In the genomic region with DNA sequence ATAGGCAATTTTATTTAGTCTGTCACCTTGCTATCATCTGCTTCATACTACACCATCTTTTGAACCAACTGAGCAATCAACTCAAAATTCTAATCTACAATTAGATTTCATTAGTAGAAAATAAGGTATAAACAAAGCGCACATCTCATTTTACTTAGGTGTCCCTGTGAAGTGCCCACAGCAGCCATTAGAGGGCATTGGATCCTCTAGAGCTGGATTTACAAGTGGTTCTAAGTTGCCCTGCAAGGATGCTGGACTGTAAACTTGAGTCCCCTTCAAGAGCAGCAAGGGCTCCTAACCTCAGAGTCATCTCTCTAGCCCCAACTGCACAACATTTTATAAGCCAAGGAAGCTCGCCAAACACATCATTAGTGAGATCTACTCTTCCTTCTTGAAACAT, we compare ENCODE assay signal across 21 mouse cellular contexts.
A peak's percentile ranks its signal among the peaks of the same experiment; 100 is the strongest.
DNase-seq lines count a peak whose midpoint lies in the region; ATAC-seq and TF ChIP-seq lines count a peak whose summit lies in the region.
"Had no signal": no experiment of that assay in that cellular context is flagged by ENCODE, and none has a peak within 500 bp of the region (broad histone marks: within the 10 kb centered on the region; RNA-seq: fewer than 3 reads in every experiment).

No protein-coding gene starts in this region.

- no peak overlapping the region for H3K9ac ChIP-seq in forebrain, postnatal 0 days
- H3K9ac ChIP-seq in lung, embryonic 14.5 days: no peak overlapping the region
- H3K9ac ChIP-seq: hindbrain, embryonic 12.5 days; kidney, embryonic 15.5 days; liver, embryonic 13.5 days; neural tube, embryonic 15.5 days had no signal

- no peak for DNase-seq in forebrain, postnatal 0 days
- no peak for DNase-seq in forebrain, embryonic 10.5 days (ENCODE audit: extremely low spot score, low spot score)
- peak; percentile 8 for DNase-seq in kidney, adult 2 months
- DNase-seq in kidney, postnatal 25 days: no peak
- DNase-seq in lung, embryonic 14.5 days: peak; percentile 27
- DNase-seq in lung, postnatal 4 days: no peak
- peak; percentile 31 for DNase-seq in brain, adult 2 months (ENCODE audit: low read depth, low spot score)
- no peak for DNase-seq in spleen, adult 18-20 months
- DNase-seq: adrenal gland, adult 8-10 months; cerebellum, adult 2 months; cerebellum, postnatal 25 days; liver, embryonic 13.5 days; lung, adult 2 months; right cerebral cortex, adult 18-20 months; thymus, adult 2 months had no signal

- H3K4me2 ChIP-seq in forebrain, postnatal 0 days (ENCODE audit: low read depth): no peak overlapping the region
- H3K4me2 ChIP-seq in lung, embryonic 14.5 days: no peak overlapping the region
- H3K4me2 ChIP-seq: hindbrain, embryonic 12.5 days; kidney, embryonic 15.5 days; liver, embryonic 13.5 days; neural tube, embryonic 15.5 days had no signal

- TF ChIP-seq POLR2A in kidney, adult 2 months (IDR thresholded peaks at IDR 0.05; ENCODE audit: low read depth, low read length): no peak

- H3K9me3 ChIP-seq in forebrain, postnatal 0 days (ENCODE audit: low read length): no peaks in the 10 kb centered on the region
- no peaks in the 10 kb centered on the region for H3K9me3 ChIP-seq in forebrain, embryonic 10.5 days
- no peaks in the 10 kb centered on the region for H3K9me3 ChIP-seq in lung, embryonic 14.5 days (ENCODE audit: low read depth, low read length)
- H3K9me3 ChIP-seq: hindbrain, embryonic 12.5 days; kidney, embryonic 15.5 days; liver, embryonic 13.5 days; midbrain, embryonic 10.5 days; neural tube, embryonic 15.5 days had no signal

- H3K4me1 ChIP-seq in forebrain, postnatal 0 days (ENCODE audit: insufficient read depth): no peaks in the 10 kb centered on the region
- H3K4me1 ChIP-seq in forebrain, embryonic 10.5 days: no peaks in the 10 kb centered on the region
- H3K4me1 ChIP-seq in kidney, adult 2 months (ENCODE audit: control insufficient read depth, insufficient read depth, low read length): no peaks in the 10 kb centered on the region
- no peaks in the 10 kb centered on the region for H3K4me1 ChIP-seq in lung, embryonic 14.5 days (ENCODE audit: insufficient read depth)
- H3K4me1 ChIP-seq: hindbrain, embryonic 12.5 days; kidney, embryonic 15.5 days; liver, embryonic 13.5 days; midbrain, embryonic 10.5 days; neural tube, embryonic 15.5 days had no signal

- no peaks in the 10 kb centered on the region for H3K36me3 ChIP-seq in forebrain, postnatal 0 days (ENCODE audit: insufficient read depth)
- H3K36me3 ChIP-seq in forebrain, embryonic 10.5 days (replicated peaks): no peaks in the 10 kb centered on the region
- no peaks in the 10 kb centered on the region for H3K36me3 ChIP-seq in kidney, adult 2 months (ENCODE audit: control insufficient read depth, insufficient read depth, low read length)
- 0 out of 2 replicates have a peak, but pooled peaks cover 2% of the 10 kb centered on the region for H3K36me3 ChIP-seq in lung, embryonic 14.5 days (ENCODE audit: insufficient read depth)
- H3K36me3 ChIP-seq: hindbrain, embryonic 12.5 days; kidney, embryonic 15.5 days; liver, embryonic 13.5 days; midbrain, embryonic 10.5 days; neural tube, embryonic 15.5 days had no signal

- ATAC-seq in forebrain, postnatal 0 days: no peak
- ATAC-seq in lung, embryonic 14.5 days (ENCODE audit: insufficient read depth): no peak
- ATAC-seq: inflammation-experienced regulatory T-cells, adult 6 months had no signal

- 85% methylated on average over 2 of the region's 2 CpGs for WGBS in forebrain, postnatal 0 days
- 92% methylated on average over 2 of the region's 2 CpGs for WGBS in forebrain, embryonic 10.5 days
- WGBS in kidney, adult 2 months: 78% methylated on average over 2 of the region's 2 CpGs
- WGBS in lung, embryonic 14.5 days: 76% methylated on average over 2 of the region's 2 CpGs

- H3K27me3 ChIP-seq in forebrain, postnatal 0 days (ENCODE audit: insufficient read depth, low read length): no peaks in the 10 kb centered on the region
- H3K27me3 ChIP-seq in forebrain, embryonic 10.5 days (ENCODE audit: poor library complexity, severe bottlenecking): no peaks in the 10 kb centered on the region
- H3K27me3 ChIP-seq in kidney, adult 2 months (replicated peaks; ENCODE audit: control insufficient read depth, insufficient read depth, low read length): no peaks in the 10 kb centered on the region
- no peaks in the 10 kb centered on the region for H3K27me3 ChIP-seq in lung, embryonic 14.5 days (ENCODE audit: insufficient read depth, low read length)
- H3K27me3 ChIP-seq: hindbrain, embryonic 12.5 days; kidney, embryonic 15.5 days; liver, embryonic 13.5 days; neural tube, embryonic 15.5 days had no signal

- no peak overlapping the region for H3K27ac ChIP-seq in forebrain, postnatal 0 days (ENCODE audit: low read depth, low read length)
- H3K27ac ChIP-seq in forebrain, embryonic 10.5 days: no peak overlapping the region
- no peak overlapping the region for H3K27ac ChIP-seq in kidney, adult 2 months (ENCODE audit: insufficient read depth, low read depth, low read length)
- no peak overlapping the region for H3K27ac ChIP-seq in lung, embryonic 14.5 days (ENCODE audit: low read depth)
- H3K27ac ChIP-seq: hindbrain, embryonic 12.5 days; liver, embryonic 13.5 days; macrophage; midbrain, embryonic 10.5 days; neural tube, embryonic 15.5 days had no signal

- TF ChIP-seq CTCF in forebrain, postnatal 0 days (IDR thresholded peaks at IDR 0.05; ENCODE audit: low read depth): 0 out of 2 replicates have a peak, but pooled peaks have one; percentile 18
- TF ChIP-seq CTCF in kidney, adult 2 months (conservative IDR thresholded peaks at IDR 0.05; ENCODE audit: insufficient read depth, insufficient read length, low read depth, low read length): no peak
- TF ChIP-seq CTCF in lung, embryonic 14.5 days (IDR thresholded peaks at IDR 0.05; ENCODE audit: low read depth): peak; percentile 23; the same call in 1 of the 2 replicates

- no peak overlapping the region for H3K4me3 ChIP-seq in forebrain, postnatal 0 days (ENCODE audit: low read depth, low read length)
- H3K4me3 ChIP-seq in forebrain, embryonic 10.5 days: no peak overlapping the region
- H3K4me3 ChIP-seq in kidney, adult 2 months (ENCODE audit: insufficient read depth, low read depth, low read length): no peak overlapping the region
- H3K4me3 ChIP-seq in lung, embryonic 14.5 days (ENCODE audit: low read depth, low read length): no peak overlapping the region
- H3K4me3 ChIP-seq: hindbrain, embryonic 12.5 days; kidney, embryonic 15.5 days; liver, embryonic 13.5 days; midbrain, embryonic 10.5 days; neural tube, embryonic 15.5 days had no signal

Comparison
In these comparisons a context has a peak if more than half of its experiments do, and no peak if none do; other contexts are left out.
1. DNase-seq: peak in kidney, adult 2 months (single experiment), lung, embryonic 14.5 days (single experiment) and brain, adult 2 months (single experiment); none in forebrain, postnatal 0 days (single experiment), forebrain, embryonic 10.5 days (single experiment), kidney, postnatal 25 days (0 of 2), lung, postnatal 4 days (0 of 2) and spleen, adult 18-20 months (0 of 2).